Mouse (Mus musculus): ENCODE measurements around the gene Ccdc107. TPM values are rescaled to one million over a fixed set of nuclear protein-coding genes. Genes with fewer than 3 reads are reported as not detected.

Gene Ccdc107
- 111 TPM for polyA plus RNA-seq (2012; fragmentation: generic; extraction: Trizol)

DNA sequence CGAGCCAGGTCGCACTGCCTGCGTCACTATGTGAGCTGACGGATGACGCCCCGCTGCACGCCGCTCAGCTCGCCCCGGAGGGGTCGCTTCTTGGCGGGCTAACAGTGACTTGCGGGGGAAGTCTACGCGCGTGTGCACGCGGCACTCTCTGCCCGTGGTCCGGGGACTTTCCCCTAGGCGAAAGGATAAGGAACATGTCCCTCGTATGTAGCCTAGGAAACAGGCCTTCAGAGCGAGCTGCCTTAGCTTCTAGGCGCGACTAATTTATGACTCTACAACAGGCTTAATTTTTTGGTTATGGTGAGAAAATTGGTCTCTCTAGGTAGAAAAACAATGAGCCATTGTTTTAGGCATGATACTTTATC lies at the start of gene Ccdc107:
TSS of gene Ccdc107 (plus strand) at position 80 of the 365 bp plus-strand sequence.
- H3K79me2 ChIP-seq (ENCODE audit: control insufficient read depth, insufficient read depth): no peaks in the 10 kb centered on the region
- TF ChIP-seq MYOG (IDR thresholded peaks at IDR 0.05; ENCODE audit: control insufficient read depth in 1 of 3, insufficient read depth in 1 of 3, insufficient read length in 2 of 3, low read depth in 2 of 3) (peak in 1 of 3 experiments; percentile 50), TCF3 (IDR thresholded peaks at IDR 0.05; ENCODE audit: insufficient read length, low read depth) (no peak), CEBPB (IDR thresholded peaks at IDR 0.05; ENCODE audit: insufficient read depth, poor library complexity, severe bottlenecking) (peak; percentile 52; the same call in 1 of the 2 replicates), USF1 (IDR thresholded peaks at IDR 0.05; ENCODE audit: low read depth) (no peak), MYOD1 (IDR thresholded peaks at IDR 0.05; ENCODE audit: control insufficient read depth in 1 of 3, insufficient read length in 2 of 3, low read depth in 2 of 3) (peak in 1 of 3 experiments; percentile 38), E2F4 (IDR thresholded peaks at IDR 0.05; ENCODE audit: insufficient read depth) (peak; percentile 54)
- peak within 1 kb of the TSS; percentile 80 for H3K4me3 ChIP-seq
- peak within 1 kb of the TSS; percentile 82 for H3ac ChIP-seq (ENCODE audit: control insufficient read depth, insufficient read length)
- H3K27me3 ChIP-seq (ENCODE audit: control insufficient read depth, insufficient read depth, insufficient read length): no peaks in the 10 kb centered on the region
- peak within 1 kb of the TSS; percentile 90 for H3K4me2 ChIP-seq (ENCODE audit: low read depth)
- H3K36me3 ChIP-seq (ENCODE audit: control insufficient read depth, insufficient read depth): peaks cover 4% of the 10 kb centered on the region

DNA sequence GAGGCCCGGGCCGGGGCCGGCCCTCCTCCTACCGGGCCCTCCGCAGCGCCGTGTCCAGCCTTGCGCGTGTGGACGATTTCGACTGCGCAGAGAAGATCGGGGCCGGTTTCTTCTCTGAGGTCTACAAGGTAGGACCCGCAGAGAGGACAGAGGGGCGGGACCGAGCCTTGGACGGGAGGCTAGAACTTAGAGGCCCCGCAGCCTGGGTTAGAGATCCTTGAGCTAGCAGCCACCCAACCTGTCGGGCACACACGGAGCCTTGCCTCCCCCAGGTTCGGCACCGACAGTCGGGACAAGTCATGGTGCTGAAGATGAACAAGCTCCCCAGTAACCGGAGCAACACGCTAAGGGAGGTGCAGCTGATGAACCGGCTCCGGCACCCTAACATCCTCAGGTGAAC lies 49.2 kb upstream of the Ccdc107 start:
- H3K79me2 ChIP-seq (ENCODE audit: control insufficient read depth, insufficient read depth): no peaks in the 10 kb centered on the region
- no peak for TF ChIP-seq E2F4 (IDR thresholded peaks at IDR 0.05; ENCODE audit: insufficient read depth)
- TF ChIP-seq MAX (IDR thresholded peaks at IDR 0.05; ENCODE audit: low read depth): no peak
- TF ChIP-seq SRF (IDR thresholded peaks at IDR 0.05; ENCODE audit: control insufficient read depth, insufficient read length, low read depth): no peak
- TF ChIP-seq POLR2AphosphoS2 (IDR thresholded peaks at IDR 0.05; ENCODE audit: insufficient read length, low read depth): no peak
- TF ChIP-seq MYOG (IDR thresholded peaks at IDR 0.05; ENCODE audit: control insufficient read depth in 1 of 3, insufficient read depth in 1 of 3, insufficient read length in 2 of 3, low read depth in 2 of 3): no peak
- TF ChIP-seq CEBPB (IDR thresholded peaks at IDR 0.05; ENCODE audit: insufficient read depth, poor library complexity, severe bottlenecking): no peak
- no peak for TF ChIP-seq REST (IDR thresholded peaks at IDR 0.05; ENCODE audit: insufficient read depth, insufficient read length)
- no peak for TF ChIP-seq USF1 (IDR thresholded peaks at IDR 0.05; ENCODE audit: low read depth)
- no peak for TF ChIP-seq TCF12 (IDR thresholded peaks at IDR 0.05; ENCODE audit: insufficient read depth, poor library complexity, severe bottlenecking)
- TF ChIP-seq MYOD1 (IDR thresholded peaks at IDR 0.05; ENCODE audit: control insufficient read depth in 1 of 3, insufficient read length in 2 of 3, low read depth in 2 of 3): no peak
- no peak for TF ChIP-seq TCF3 (IDR thresholded peaks at IDR 0.05; ENCODE audit: insufficient read length, low read depth)
- TF ChIP-seq POLR2A (IDR thresholded peaks at IDR 0.05; ENCODE audit: insufficient read length, low read depth): no peak
- H3K4me3 ChIP-seq: peak overlapping the region; percentile 42
- no peaks in the 10 kb centered on the region for H3K27me3 ChIP-seq (ENCODE audit: control insufficient read depth, insufficient read depth, insufficient read length)
- no peaks in the 10 kb centered on the region for H3K36me3 ChIP-seq (ENCODE audit: control insufficient read depth, insufficient read depth)
- peak overlapping the region; percentile 69 for H3K4me2 ChIP-seq (ENCODE audit: low read depth)
- peak overlapping the region; percentile 58 for H3ac ChIP-seq (ENCODE audit: control insufficient read depth, insufficient read length)

GRCm38 (mm10) chr4:43447251-43447650 lies 45.4 kb upstream of the Ccdc107 start:
- TF ChIP-seq POLR2A (IDR thresholded peaks at IDR 0.05; ENCODE audit: insufficient read length, low read depth) (peak; percentile 31), POLR2AphosphoS2 (IDR thresholded peaks at IDR 0.05; ENCODE audit: insufficient read length, low read depth) (no peak), CEBPB (IDR thresholded peaks at IDR 0.05; ENCODE audit: insufficient read depth, poor library complexity, severe bottlenecking) (no peak), USF1 (IDR thresholded peaks at IDR 0.05; ENCODE audit: low read depth) (no peak), TCF12 (IDR thresholded peaks at IDR 0.05; ENCODE audit: insufficient read depth, poor library complexity, severe bottlenecking) (peak; percentile 56), TCF3 (IDR thresholded peaks at IDR 0.05; ENCODE audit: insufficient read length, low read depth) (peak; percentile 94), MAX (IDR thresholded peaks at IDR 0.05; ENCODE audit: low read depth) (no peak), SRF (IDR thresholded peaks at IDR 0.05; ENCODE audit: control insufficient read depth, insufficient read length, low read depth) (peak; percentile 55), E2F4 (IDR thresholded peaks at IDR 0.05; ENCODE audit: insufficient read depth) (peak; percentile 13), MYOD1 (IDR thresholded peaks at IDR 0.05; ENCODE audit: control insufficient read depth in 1 of 3, insufficient read length in 2 of 3, low read depth in 2 of 3) (peak in 2 of 3 experiments; percentile 98 to 99), REST (IDR thresholded peaks at IDR 0.05; ENCODE audit: insufficient read depth, insufficient read length) (no peak), MYOG (IDR thresholded peaks at IDR 0.05; ENCODE audit: control insufficient read depth in 1 of 3, insufficient read depth in 1 of 3, insufficient read length in 2 of 3, low read depth in 2 of 3) (peak; percentile 91 to 99 (median 99))
- H3K79me2 ChIP-seq (ENCODE audit: control insufficient read depth, insufficient read depth): no peaks in the 10 kb centered on the region
- H3K4me2 ChIP-seq (ENCODE audit: low read depth): peak overlapping the region; percentile 76
- no peaks in the 10 kb centered on the region for H3K27me3 ChIP-seq (ENCODE audit: control insufficient read depth, insufficient read depth, insufficient read length)
- peak overlapping the region; percentile 3 for H3K4me3 ChIP-seq
- H3ac ChIP-seq (ENCODE audit: control insufficient read depth, insufficient read length): no peak overlapping the region
- no peaks in the 10 kb centered on the region for H3K36me3 ChIP-seq (ENCODE audit: control insufficient read depth, insufficient read depth)

DNA sequence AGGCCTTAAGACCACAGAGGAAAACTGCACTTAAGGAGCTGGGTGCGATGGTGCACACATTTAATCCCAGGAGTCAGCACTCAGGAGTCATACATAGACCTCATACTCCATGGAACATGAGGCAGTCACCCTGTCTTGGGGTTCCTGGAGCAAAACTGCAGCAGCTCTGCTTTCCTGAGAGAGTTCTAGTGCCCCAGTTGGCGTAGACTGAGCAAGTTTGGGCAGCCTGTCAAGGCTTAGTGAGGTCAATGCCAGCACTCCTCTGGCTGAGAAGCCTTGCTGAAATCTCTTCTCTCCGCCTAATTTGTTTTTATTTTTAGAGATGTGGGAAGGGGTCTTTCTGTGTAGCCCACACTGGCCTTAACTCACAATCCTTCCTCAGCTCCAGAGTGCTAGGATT lies 44.1 kb upstream of the Ccdc107 start:
- Histone ChIP-seq H3K4me2 (ENCODE audit: low read depth) (no peak overlapping the region), H3ac (ENCODE audit: control insufficient read depth, insufficient read length) (no peak overlapping the region), H3K27me3 (ENCODE audit: control insufficient read depth, insufficient read depth, insufficient read length) (no peaks in the 10 kb centered on the region), H3K36me3 (ENCODE audit: control insufficient read depth, insufficient read depth) (no peaks in the 10 kb centered on the region), H3K4me3 (no peak overlapping the region), H3K79me2 (ENCODE audit: control insufficient read depth, insufficient read depth) (no peaks in the 10 kb centered on the region)
- no peak for TF ChIP-seq MYOG (IDR thresholded peaks at IDR 0.05; ENCODE audit: control insufficient read depth in 1 of 3, insufficient read depth in 1 of 3, insufficient read length in 2 of 3, low read depth in 2 of 3)

GRCm38 (mm10) chr4:43452315-43452714 lies 40.4 kb upstream of the Ccdc107 start:
- Histone ChIP-seq H3K27me3 (ENCODE audit: control insufficient read depth, insufficient read depth, insufficient read length) (no peaks in the 10 kb centered on the region), H3K36me3 (ENCODE audit: control insufficient read depth, insufficient read depth) (no peaks in the 10 kb centered on the region), H3K4me3 (no peak overlapping the region), H3ac (ENCODE audit: control insufficient read depth, insufficient read length) (no peak overlapping the region), H3K79me2 (ENCODE audit: control insufficient read depth, insufficient read depth) (no peaks in the 10 kb centered on the region), H3K4me2 (ENCODE audit: low read depth) (no peak overlapping the region)
- TF ChIP-seq CEBPB (IDR thresholded peaks at IDR 0.05; ENCODE audit: insufficient read depth, poor library complexity, severe bottlenecking) (no peak), REST (IDR thresholded peaks at IDR 0.05; ENCODE audit: insufficient read depth, insufficient read length) (no peak), MAX (IDR thresholded peaks at IDR 0.05; ENCODE audit: low read depth) (no peak), USF1 (IDR thresholded peaks at IDR 0.05; ENCODE audit: low read depth) (no peak), TCF12 (IDR thresholded peaks at IDR 0.05; ENCODE audit: insufficient read depth, poor library complexity, severe bottlenecking) (no peak), TCF3 (IDR thresholded peaks at IDR 0.05; ENCODE audit: insufficient read length, low read depth) (no peak), MYOD1 (IDR thresholded peaks at IDR 0.05; ENCODE audit: control insufficient read depth in 1 of 3, insufficient read length in 2 of 3, low read depth in 2 of 3) (no peak), E2F4 (IDR thresholded peaks at IDR 0.05; ENCODE audit: insufficient read depth) (no peak), MYOG (IDR thresholded peaks at IDR 0.05; ENCODE audit: control insufficient read depth in 1 of 3, insufficient read depth in 1 of 3, insufficient read length in 2 of 3, low read depth in 2 of 3) (no peak), POLR2AphosphoS2 (IDR thresholded peaks at IDR 0.05; ENCODE audit: insufficient read length, low read depth) (no peak), SRF (IDR thresholded peaks at IDR 0.05; ENCODE audit: control insufficient read depth, insufficient read length, low read depth) (no peak), POLR2A (IDR thresholded peaks at IDR 0.05; ENCODE audit: insufficient read length, low read depth) (no peak)

Measured in myocyte (in vitro differentiated cells).